Mouse (Mus musculus) gonadal fat pad, adult 2 months (tissue): ENCODE data around the gene Pum1. TPM values are rescaled to one million over a fixed set of nuclear protein-coding genes. Genes with fewer than 3 reads are reported as not detected.

Source experiments
- DNase-seq: peaks from one replicate; pipeline ENCODE4 v3.0.0-alpha.2; 2012; ENCODE audit warnings: low read depth
- polyA plus RNA-seq: library from polyadenylated mRNA; depleted of rRNA; stranded (reverse); fragments of >200 nt; gene quantifications from 2 replicates; pipeline ENCODE4 v1.2.3, GENCODE M21; 2012

Pum1 gene
- polyA plus RNA-seq, 1 experiment, result 47.3 TPM

DNA sequence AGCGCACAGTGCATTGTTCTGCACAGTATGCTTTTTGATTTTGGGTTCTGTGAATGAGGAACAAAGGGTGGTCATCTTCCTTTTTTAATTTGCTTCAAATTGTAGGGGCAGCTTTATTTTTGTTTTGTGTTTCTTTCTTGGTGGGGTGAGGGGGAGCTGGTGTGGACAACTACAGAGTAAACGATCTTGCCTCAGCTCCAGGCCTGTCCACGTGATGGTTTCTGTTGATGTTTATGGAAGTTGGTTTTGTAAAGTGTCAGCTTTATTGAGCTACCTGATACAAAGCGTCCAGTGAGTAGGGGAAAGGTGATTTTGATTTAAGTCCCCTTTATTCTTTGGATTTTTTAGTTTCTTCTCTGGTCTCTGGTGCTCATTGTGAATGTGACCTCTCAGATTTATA is 72.8 kb downstream of the Pum1 start:
- DNase-seq, result no peak

DNA sequence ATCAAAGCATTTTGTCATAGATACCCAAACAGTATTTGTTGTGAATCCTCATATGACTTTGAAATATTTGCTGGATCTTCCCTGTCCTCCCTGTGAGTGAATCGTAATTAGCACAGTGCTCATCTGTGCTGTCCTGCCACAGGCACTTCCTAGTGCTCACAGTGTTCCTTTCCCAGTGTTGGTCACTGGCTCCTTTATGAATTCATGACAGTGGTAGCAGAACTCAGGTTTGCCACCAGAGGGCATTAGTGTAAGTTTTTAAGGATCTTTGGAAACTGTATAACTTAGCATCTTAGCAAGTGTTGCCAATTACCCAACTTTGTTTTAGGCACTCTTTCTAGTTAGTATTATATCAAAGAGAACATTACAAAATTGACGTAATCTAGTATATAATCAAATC is 75.4 kb downstream of the Pum1 start:
- peak; percentile 36 for DNase-seq

DNA sequence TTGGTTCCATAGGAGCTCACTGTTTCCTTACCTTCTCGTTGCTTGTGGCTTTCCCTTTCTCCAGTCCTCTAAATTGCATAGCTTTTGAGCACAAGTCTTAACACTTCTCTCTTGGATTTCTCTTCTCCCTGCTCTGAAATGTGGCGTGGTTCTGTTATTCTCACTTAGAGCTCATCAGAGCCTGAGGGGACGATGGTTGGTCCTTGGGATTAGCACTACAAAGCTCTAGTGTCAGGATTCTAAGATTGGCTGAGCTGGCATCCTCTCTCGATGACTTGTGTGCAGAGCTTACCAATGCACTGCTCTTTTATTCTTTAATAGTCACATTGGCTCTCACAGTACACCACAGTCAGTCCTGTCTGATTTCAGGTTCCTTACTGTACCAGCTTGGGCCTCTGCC is 80.9 kb downstream of the Pum1 start:
- DNase-seq, result no peak

DNA sequence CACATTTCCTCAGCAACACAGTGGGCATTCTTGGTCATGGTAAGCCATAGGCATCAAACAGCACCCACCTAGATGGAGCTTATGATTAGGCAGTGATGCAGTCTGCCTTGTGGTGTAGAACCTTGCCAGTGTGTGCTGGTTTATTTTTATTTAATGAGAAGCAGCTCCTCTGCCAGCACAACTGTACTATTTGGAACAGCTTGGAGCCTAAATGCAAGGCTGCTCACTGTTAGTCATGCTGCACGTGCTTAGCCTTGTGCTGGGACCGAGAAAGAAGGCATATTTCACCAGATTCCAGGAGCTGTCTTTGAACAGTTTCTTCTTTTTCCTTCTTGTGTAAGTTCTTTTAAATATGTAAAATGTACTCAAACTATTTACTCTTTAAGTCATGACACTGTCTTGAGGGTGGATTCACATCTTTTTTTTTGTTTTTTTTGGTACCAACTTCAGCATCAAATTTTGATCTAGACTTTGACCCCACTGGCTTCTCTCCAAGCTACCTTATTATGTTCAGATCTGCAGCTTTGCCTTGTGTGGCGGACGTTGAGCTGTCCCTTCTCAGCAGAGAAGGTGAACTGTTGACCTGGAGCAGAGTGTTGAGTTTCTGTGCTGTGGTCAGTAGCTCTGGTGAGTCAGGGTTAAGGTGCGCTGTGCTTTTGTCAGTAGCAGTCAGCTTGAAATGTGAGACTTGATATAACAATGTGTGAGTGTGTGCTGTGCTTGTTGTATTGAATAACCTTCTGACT is 82.6 kb downstream of the Pum1 start:
- no peak for DNase-seq

DNA sequence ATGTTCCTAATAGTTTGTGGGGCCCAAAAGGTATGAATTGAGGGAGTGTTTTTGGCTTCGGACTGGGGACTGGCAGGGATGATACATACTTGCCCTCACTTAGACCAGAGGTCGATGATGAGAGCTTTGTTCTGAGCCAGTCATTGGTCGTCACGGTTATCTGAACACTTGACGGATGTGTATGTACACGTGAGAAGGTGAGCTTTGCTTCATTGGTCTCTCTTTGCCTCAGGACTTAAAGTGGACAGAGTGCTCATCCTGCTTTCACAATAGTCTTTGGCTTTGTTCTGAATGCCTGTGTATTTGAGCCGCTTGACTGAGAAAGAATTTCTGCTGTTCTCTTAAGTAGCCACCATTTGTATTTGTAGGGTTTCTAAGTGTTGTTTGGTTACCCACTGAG is 86.4 kb downstream of the Pum1 start:
- DNase-seq, result peak; percentile 34

DNA sequence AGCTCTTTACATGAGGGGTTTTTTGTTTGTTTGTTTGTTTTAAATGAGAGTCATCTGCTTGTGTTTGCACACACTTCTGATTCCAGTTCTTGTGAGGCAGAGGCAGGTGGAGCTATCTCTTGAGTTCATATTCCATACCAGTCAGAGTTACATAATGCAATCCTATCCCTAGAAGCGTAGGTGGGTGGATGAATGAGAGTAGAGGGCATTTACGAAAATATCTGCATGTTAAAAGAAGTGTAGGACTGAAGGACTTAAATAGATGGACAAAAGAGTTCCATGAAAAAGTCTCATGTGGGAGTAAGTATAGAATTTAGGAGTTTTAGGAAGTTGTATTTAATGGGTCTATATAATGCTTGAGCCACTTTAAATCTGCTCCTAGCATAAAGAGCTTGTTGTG is 88.8 kb downstream of the Pum1 start:
- DNase-seq, result no peak

DNA sequence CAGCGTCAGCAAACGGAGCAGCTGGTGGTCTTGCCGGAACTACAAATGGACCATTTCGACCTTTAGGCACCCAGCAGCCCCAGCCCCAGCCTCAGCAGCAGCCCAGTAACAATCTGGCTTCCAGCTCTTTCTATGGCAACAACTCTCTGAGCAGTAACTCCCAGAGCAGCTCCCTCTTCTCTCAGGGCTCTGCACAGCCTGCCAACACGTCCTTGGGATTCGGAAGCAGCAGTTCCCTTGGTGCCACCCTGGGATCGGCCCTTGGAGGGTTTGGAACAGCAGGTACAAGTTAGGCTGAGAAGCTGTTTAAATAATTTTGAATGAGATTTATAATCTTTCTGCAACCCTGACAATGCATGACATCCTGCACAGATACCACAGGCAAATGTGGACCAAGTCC is 89.5 kb downstream of the Pum1 start:
- no peak for DNase-seq

DNA sequence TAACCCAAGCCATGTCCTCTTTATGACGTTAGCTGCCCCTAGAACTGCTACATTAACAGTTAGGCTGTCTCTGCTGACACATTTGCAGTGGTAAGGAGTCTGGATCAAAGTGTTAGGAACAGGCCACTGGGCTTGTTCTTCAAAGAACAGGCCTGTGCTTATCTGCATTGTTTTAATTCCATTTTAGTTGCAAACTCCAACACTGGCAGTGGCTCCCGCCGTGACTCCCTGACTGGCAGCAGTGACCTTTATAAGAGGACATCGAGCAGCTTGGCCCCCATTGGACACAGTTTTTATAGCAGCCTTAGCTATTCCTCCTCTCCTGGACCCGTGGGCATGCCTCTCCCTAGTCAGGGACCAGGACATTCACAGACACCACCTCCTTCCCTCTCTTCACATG is 90.6 kb downstream of the Pum1 start:
- DNase-seq, result no peak

DNA sequence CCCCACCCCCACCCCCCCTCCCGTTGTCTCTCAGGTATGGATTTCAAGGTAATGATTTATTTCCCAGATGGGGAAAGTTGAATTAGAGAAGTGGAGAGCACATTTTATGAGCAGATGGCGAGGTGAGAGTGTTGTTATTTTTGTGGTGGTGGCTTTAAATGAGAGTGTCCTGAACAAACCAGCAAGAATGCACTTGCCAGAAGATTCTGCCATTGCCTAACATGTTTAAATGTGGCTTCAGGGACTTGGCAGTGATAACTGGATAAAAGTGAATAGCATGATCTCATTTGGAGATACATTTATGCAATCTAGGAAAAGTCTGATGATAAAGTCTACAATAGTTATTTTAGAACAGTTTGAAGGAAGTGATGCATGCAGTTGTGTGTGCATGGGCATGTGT is 91.7 kb downstream of the Pum1 start:
- peak; percentile 83 for DNase-seq

DNA sequence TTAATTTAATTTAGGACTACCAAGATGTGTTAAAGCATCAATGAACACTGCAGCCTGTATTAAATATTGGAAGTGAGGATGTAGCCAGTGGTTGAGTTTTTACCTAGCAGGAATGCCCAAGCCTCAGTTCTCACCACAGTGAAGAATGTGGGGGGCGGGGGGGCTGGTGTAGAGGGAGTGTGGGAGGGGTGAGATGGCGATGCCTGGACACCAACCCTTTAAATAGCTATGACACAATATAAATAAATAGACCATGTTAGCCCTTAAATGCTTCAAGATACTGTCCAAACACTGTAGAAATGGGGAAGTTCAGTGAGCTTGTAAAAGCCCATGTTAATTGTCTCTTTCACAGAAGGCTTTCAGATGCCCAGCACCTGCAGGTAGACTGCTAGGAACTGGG is 96.8 kb downstream of the Pum1 start:
- DNase-seq, result no peak

DNA sequence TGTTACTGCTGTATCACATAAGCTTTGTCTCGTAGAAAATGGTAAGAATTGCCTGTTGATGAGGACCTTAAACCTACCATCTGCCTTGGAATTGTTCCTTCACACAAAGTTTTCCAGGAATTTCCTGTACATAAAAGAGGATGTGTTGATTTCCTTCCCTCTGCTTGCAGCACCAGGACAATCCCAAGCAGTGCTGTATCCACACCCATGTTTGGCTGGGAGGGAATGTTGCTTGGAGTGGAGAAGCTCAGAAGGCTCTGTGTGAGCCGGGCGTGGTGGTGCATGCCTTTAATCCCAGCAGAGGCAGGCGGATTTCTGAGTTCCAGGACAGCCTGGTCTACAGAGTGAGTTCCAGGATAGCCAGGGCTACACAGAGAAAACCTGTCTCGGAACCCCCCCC is 98.7 kb downstream of the Pum1 start:
- no peak for DNase-seq

DNA sequence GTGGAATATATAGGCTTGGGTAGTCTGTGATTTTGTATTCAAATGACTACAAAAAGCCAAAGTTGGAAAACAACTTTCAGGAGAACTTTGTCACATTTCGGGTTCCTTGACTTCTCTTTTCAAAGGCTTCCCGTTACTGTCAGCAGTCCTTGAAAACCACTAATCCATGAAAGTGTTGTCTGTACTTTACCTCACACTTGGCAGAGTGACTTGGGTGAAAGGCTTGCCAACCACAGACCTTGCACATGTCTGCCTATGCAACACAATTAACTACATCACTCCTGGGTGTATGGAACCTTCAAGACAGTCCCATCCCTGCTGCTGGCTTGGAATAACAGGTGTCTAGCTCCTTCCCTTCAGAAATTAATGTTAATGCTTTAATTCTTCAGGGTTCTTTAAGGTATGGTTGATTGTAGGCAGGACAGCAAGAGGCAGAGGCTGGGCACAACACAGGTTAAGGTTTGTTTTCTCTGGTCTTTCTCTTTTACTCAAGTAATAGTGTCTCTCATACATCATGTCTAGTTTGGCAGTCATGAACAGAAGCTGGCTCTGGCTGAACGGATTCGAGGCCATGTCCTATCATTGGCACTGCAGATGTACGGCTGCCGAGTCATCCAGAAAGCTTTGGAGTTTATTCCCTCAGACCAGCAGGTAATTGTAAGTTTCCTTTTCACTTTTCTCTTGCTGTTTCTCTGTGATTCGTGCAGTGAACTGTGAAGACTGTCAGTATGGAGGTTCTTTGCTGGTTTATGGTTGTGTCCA is 102.5 kb downstream of the Pum1 start:
- no peak for DNase-seq

DNA sequence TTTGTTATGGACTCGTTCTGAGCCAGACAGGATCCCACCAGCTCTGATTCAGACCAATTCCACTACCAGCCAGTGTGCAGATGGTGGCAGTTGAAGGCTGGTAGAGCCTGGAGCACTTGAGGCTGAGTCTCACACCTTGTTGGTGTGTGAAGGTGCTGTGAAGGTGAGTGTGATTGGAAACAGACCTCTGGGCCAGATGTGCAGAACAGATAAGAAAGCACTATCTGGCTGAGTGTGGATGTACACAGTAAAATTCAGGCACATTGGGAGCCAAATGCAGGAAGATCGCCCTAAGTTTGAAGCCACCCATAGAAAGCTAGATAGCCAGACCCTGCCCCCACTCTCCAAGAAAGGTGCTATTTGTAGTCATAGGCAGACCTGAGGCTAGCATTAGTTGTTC is 103.3 kb downstream of the Pum1 start:
- no peak for DNase-seq

DNA sequence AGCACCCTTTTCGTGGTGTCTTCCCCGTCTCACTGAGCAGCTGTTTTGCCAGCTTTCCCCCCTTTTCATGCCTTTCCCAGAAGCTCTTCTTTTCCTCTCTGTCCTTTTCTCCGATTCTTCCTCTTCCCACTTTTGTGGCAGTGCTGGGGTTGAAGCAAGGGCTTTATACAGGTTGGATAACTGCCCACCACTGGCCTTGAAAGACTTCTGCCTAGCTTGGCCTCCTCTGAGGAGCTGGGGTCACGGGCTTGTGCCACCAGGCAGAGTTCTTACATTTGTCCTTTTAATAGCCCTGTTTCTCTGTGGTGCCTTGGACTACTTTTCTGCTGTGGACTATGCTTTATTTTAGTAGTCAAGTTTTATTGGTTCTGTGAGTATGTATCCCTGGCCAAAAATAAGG is 103.8 kb downstream of the Pum1 start:
- DNase-seq, result no peak

DNA sequence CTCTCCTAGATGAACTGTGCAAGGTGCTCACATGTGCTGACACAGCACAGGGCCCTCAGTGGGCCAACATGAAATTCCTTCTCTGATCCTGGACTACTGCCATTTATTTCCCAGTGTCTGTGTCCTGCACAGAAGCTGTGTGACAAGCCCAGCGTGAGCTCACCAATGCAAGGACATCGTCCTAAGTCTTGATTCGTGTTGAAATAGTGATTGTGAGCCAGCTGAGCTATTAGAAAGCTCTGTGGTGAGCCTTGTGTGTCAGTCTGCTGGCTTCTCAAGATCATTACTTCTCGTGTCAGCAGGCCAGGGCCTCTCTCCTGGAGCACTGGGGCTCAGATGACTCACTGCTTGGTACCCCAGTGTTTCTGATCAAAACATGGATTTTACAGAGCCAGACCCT is 110.8 kb downstream of the Pum1 start:
- DNase-seq, result no peak

DNA sequence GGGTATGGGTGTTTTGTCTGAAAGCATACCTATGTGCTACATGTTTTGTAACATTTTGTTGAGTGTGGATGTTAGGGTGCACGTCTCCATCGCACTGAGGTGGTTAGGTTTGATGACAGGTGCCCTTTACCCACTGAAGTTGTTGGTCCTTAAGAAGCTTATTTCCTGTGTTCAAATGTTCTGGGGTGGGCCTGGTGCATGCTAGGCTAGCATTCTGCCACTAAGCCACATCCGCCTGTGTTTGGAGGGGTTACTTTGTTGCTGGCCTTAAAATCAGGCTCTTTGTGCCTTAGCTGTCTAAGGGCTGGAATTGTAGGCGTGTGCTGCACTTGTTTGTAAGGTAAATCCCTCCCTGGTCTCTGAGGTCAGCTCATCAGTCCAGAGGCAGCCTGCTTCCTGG is 111.7 kb downstream of the Pum1 start:
- DNase-seq, result no peak

DNA sequence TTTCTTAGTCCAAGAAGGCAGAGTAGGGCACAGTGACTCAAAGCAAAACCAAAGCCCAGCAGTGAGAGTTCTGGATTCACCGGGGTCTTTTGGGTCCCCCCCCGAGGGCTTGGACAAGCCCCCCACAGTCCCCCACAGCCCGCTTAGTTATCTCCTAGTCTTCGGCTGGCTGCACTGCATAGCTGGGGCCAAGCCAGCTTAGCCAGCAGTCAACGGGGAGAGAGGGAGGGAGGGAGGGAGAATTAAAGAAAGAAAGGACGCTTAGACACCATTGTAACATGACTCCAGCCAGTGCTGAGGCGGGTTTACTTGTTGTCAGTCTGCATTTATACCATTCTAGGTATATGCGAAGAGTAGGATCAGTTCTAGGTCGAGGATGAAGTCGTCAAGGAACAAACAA is 114.5 kb downstream of the Pum1 start:
- DNase-seq, result no peak

DNA sequence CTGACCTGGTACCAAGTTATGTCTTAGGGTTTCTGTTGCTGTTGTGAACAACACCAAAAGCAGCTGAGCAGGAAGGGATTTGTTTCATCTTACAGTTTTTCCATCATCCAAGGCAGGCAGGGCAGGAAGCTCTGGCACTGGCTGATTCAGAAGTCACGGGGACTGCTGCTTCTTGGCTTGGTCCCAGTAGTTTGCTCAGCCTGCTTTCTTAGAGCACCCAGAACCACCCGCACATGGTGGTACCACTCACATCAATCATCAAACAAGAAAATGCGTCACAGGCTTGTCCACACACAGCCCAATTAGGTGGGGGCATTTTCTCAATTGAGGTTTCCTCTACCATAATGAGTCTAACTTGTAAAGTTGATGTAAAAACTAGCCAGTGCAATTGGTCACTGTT is 115.9 kb downstream of the Pum1 start:
- no peak for DNase-seq

DNA sequence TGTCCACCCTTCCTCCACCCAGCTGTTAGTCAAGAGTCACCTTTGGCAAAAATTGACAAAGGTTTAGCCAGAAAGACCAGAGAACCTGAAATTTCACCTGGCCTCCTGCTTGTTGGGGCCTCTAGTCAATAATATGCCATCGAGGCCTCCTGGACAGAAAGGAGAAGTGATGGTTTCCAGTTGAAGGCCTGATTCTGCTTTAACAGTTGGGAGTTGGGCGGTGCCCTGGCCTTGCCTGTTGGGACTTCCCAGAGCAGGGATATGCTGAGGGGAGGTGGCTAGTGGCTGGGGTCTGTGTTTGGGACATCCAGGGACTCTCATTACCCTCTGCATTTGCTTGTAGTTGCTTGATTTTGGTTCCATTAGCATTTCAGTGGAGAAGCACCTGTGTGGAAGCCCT is 119.4 kb downstream of the Pum1 start:
- no peak for DNase-seq

DNA sequence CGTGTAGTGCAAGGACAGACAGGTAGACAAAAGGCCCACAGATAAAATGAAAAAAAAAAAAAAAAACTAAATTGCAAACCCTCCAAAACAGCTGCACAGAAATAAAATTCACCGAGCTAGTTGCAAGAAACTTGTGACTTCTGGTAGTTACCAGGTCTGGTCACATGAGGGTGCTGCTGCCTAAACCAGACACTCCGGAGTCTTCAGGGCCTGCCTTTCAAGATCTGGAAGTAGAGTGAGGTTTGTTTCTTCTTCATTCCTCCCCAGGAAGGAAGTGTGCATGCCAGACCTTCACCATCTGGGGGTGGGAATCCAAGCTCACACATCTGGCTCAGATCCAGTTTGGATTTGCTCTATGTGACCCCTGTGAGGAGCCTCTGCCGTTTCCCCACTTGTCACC is 121.6 kb downstream of the Pum1 start:
- DNase-seq, result no peak

DNA sequence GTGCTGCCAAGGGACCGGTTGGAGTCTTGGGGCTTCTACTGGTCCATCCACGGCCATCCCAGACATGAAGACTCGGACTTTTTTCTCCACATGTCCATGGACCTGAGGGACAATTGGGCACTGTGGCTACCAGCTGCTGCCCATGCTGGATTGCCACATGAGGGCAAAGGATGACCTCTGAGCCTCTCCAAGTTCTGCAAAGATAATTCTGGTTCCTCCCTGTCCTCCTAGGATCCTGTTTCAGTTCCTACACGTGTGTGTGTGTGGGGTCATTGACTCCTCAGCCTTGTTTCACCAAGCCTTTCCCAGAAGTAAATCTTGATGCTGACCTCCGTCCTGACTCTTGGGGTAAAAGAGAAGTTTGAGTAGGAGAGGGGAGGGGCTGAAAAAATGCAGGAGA is 124.4 kb downstream of the Pum1 start:
- no peak for DNase-seq

DNA sequence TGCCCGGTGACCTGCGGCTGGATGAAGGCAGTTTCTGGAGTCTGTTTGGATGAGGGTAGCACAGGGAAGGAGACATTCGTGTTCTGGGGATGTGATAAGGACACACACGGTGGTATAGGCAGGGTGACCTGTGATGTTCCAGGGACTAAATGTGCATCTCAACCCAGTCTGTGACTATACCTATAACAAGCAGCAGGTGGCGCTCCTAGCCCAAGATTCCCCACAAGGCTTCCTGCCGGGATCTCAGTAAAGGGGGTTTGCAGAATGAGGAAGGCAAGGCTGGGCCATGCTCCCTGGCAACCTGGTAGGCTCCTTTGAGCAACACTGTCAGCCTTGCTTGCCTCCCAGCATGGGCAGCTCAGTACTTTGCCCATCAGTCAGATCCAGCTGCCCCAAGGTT is 127.1 kb downstream of the Pum1 start:
- no peak for DNase-seq

DNA sequence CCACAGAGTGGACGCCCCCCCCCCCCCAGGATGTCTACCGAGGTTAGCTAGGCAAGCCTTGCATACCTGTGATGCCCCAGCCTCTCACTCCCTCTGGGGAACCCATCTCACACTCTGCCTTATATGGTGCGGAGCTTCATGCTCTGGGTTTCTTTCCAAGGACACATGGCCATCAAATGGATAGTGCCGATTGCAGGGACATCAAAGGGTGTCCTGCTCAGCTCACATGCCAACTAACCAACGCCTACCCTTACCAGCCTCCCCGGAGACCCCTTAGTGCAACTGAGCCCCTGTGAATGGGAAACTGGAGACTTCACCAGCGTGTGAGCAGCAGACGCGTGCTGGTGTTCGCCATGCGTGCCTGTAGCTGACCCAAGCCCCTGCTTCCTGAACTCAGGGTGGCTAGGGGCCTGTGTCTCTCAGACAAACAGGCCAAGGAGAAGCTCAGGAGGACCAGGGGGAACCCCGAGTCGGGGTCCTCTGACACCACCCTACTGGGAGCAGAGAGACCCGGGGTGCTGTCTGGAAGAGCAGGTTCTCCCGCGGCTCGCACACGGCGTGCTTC is 128.8 kb downstream of the Pum1 start:
- DNase-seq, result no peak
